Mouse (Mus musculus) ES-Bruce4 (cell line): ENCODE results near the gene Rbpj. TPM values are rescaled to one million over a fixed set of nuclear protein-coding genes. Genes with fewer than 3 reads are reported as not detected.

Experiments
- H3K27ac ChIP-seq: 2 replicates; pipeline ENCODE4 v1.5.1; 2012; ENCODE audit warnings: low read length, inconsistent platforms; ENCODE audit not compliant: insufficient read depth
- H3K27me3 ChIP-seq: 2 replicates; pipeline ENCODE4 v1.6.1; 2012; ENCODE audit warnings: mild to moderate bottlenecking, low read length, inconsistent platforms; ENCODE audit not compliant: control insufficient read depth, poor library complexity, insufficient read depth, severe bottlenecking
- H3K36me3 ChIP-seq: 2 replicates; pipeline ENCODE4 v1.6.1; 2012; ENCODE audit warnings: inconsistent platforms, mild to moderate bottlenecking, low read length, moderate library complexity; ENCODE audit not compliant: control insufficient read depth, poor library complexity, insufficient read depth, severe bottlenecking
- H3K4me1 ChIP-seq: one replicate; pipeline ENCODE4 v1.8.1; 2011; ENCODE audit warnings: low read length; ENCODE audit not compliant: control insufficient read depth, insufficient read depth
- H3K4me3 ChIP-seq: 2 replicates; pipeline ENCODE4 v1.5.1; 2011; ENCODE audit warnings: low read depth, mild to moderate bottlenecking, low read length
- H3K9ac ChIP-seq: 2 replicates; pipeline ENCODE4 v1.6.1; 2012; ENCODE audit warnings: low read depth, mild to moderate bottlenecking, inconsistent platforms; ENCODE audit not compliant: poor library complexity, severe bottlenecking
- H3K9me3 ChIP-seq: replicated peaks from 2 replicates; pipeline ENCODE4 v1.6.1; 2012; ENCODE audit warnings: mild to moderate bottlenecking, low read length, inconsistent platforms; ENCODE audit not compliant: control insufficient read depth, poor library complexity, insufficient read depth, severe bottlenecking
- CTCF ChIP-seq: IDR thresholded peaks from one replicate; pipeline ENCODE4 v1.8.1; 2011; ENCODE audit warnings: low read depth, low read length
- EP300 ChIP-seq: IDR thresholded peaks from 2 replicates; pipeline ENCODE4 v1.6.1; 2011; ENCODE audit warnings: low read depth, low read length; ENCODE audit not compliant: insufficient read depth
- POLR2A ChIP-seq: IDR thresholded peaks from one replicate; pipeline ENCODE4 v1.8.1; 2011; ENCODE audit warnings: low read length; ENCODE audit not compliant: insufficient read depth
- polyA plus RNA-seq: library from polyadenylated mRNA; stranded (reverse); fragments of >200 nt; gene quantifications from 2 replicates; pipeline ENCODE4 v1.2.4, GENCODE M21; 2011; ENCODE audit warnings: low read depth; ENCODE audit not compliant: missing spikeins, insufficient read depth, insufficient read length

Gene Rbpj
- polyA plus RNA-seq, 1 experiment, result 339 TPM

- Histone ChIP-seq H3K9me3 (no peaks in the 10 kb centered on the region), H3K9ac (no peak overlapping the region), H3K27me3 (no peaks in the 10 kb centered on the region), H3K4me1 (no peaks in the 10 kb centered on the region), H3K36me3 (no peaks in the 10 kb centered on the region), H3K4me3 (no peak overlapping the region), H3K27ac (no peak overlapping the region)
- no peak for TF ChIP-seq CTCF
- no peak for TF ChIP-seq EP300
- no peak for TF ChIP-seq POLR2A
These were observed 53.2 kb downstream of the Rbpj start for GRCm38 (mm10) chr5:53519131-53519530.

- H3K4me1 ChIP-seq, result peaks cover 2% of the 10 kb centered on the region
- H3K36me3 ChIP-seq, result no peaks in the 10 kb centered on the region
- no peaks in the 10 kb centered on the region for H3K9me3 ChIP-seq
- H3K27me3 ChIP-seq, result no peaks in the 10 kb centered on the region
- H3K4me3 ChIP-seq, result no peak overlapping the region
- TF ChIP-seq EP300, result no peak
- no peak for TF ChIP-seq CTCF
- no peak for TF ChIP-seq POLR2A
- no peak overlapping the region for H3K9ac ChIP-seq
- no peak overlapping the region for H3K27ac ChIP-seq
These were observed 54.1 kb downstream of the Rbpj start for GRCm38 (mm10) chr5:53519998-53520577.

- H3K27ac ChIP-seq, result no peak overlapping the region
- TF ChIP-seq CTCF (no peak), EP300 (no peak), POLR2A (no peak)
- no peaks in the 10 kb centered on the region for H3K27me3 ChIP-seq
- no peak overlapping the region for H3K9ac ChIP-seq
- H3K36me3 ChIP-seq, result no peaks in the 10 kb centered on the region
- no peak overlapping the region for H3K4me3 ChIP-seq
- H3K4me1 ChIP-seq, result peaks cover 2% of the 10 kb centered on the region
- no peaks in the 10 kb centered on the region for H3K9me3 ChIP-seq
These were observed 57.1 kb downstream of the Rbpj start for GRCm38 (mm10) chr5:53523046-53523445.

- Histone ChIP-seq H3K9ac (no peak overlapping the region), H3K4me3 (no peak overlapping the region)
- TF ChIP-seq POLR2A (no peak), CTCF (no peak), EP300 (no peak)
These were observed 58.2 kb downstream of the Rbpj start for GRCm38 (mm10) chr5:53524162-53524561.

GRCm38 (mm10) chr5:53524831-53525230 lies 58.9 kb downstream of the Rbpj start:
- no peaks in the 10 kb centered on the region for H3K27me3 ChIP-seq
- H3K9me3 ChIP-seq, result no peaks in the 10 kb centered on the region
- H3K9ac ChIP-seq, result no peak overlapping the region
- no peaks in the 10 kb centered on the region for H3K36me3 ChIP-seq
- peaks cover 2% of the 10 kb centered on the region for H3K4me1 ChIP-seq
- H3K4me3 ChIP-seq, result no peak overlapping the region
- H3K27ac ChIP-seq, result no peak overlapping the region
- no peak for TF ChIP-seq POLR2A
- TF ChIP-seq EP300, result no peak
- no peak for TF ChIP-seq CTCF

More at GRCm38 (mm10) chr5:53524162-53524561, 58.2 kb downstream of the Rbpj start:
- Histone ChIP-seq H3K27ac (no peak overlapping the region), H3K27me3 (no peaks in the 10 kb centered on the region), H3K36me3 (no peaks in the 10 kb centered on the region), H3K4me1 (peaks cover 2% of the 10 kb centered on the region), H3K9me3 (no peaks in the 10 kb centered on the region)

- H3K9me3 ChIP-seq, result no peaks in the 10 kb centered on the region
- no peak for TF ChIP-seq EP300
- TF ChIP-seq POLR2A, result no peak
- TF ChIP-seq CTCF, result no peak
- no peaks in the 10 kb centered on the region for H3K36me3 ChIP-seq
- H3K27me3 ChIP-seq, result no peaks in the 10 kb centered on the region
- H3K9ac ChIP-seq, result peak overlapping the region; percentile 23
- peaks cover 2% of the 10 kb centered on the region for H3K4me1 ChIP-seq
- H3K27ac ChIP-seq, result no peak overlapping the region
- peak overlapping the region; percentile 57 for H3K4me3 ChIP-seq
These were observed 59.5 kb downstream of the Rbpj start for GRCm38 (mm10) chr5:53525305-53526069.
